ENCODE assay signal across 15 mouse cellular contexts in genomic region chr2:134077953-134078352, GRCm38 (mm10).
A peak's percentile ranks its signal among the peaks of the same experiment; 100 is the strongest.
DNase-seq lines count a peak whose midpoint lies in the region; ATAC-seq lines count a peak whose summit lies in the region.
"Had no signal": no experiment of that assay in that cellular context is flagged by ENCODE, and none has a peak within 500 bp of the region (broad histone marks: within the 10 kb centered on the region; RNA-seq: fewer than 3 reads in every experiment).

No protein-coding gene starts in this region.

- H3K4me2 ChIP-seq in limb, embryonic 11.5 days (ENCODE audit: low read depth, severe bottlenecking) = no peak overlapping the region
- H3K4me2 ChIP-seq: hindbrain, embryonic 14.5 days; lung, embryonic 15.5 days had no signal

- peak; percentile 64 for ATAC-seq in limb, embryonic 11.5 days (ENCODE audit: insufficient number of reproducible peaks, low FRiP score, low TSS enrichment, low read depth)
- ATAC-seq in megakaryocyte-erythroid progenitor cell, adult 5-6 weeks (replicated peaks; ENCODE audit: low FRiP score, low TSS enrichment, poor library complexity, severe bottlenecking) = no peak
- ATAC-seq in erythroid progenitor cell, adult 5-6 weeks (replicated peaks; ENCODE audit: low FRiP score, poor library complexity, severe bottlenecking) = no peak
- ATAC-seq: activated CD4-positive, CD25-positive, alpha-beta regulatory T cell, adult 4 months; CD4-positive, CD25-positive, alpha-beta regulatory T cell, adult 4 months had no signal

- H3K27ac ChIP-seq in limb, embryonic 11.5 days (replicated peaks; ENCODE audit: low read depth, low read length) = no peak overlapping the region
- H3K27ac ChIP-seq: hindbrain, embryonic 14.5 days; lung, embryonic 15.5 days; midbrain, embryonic 10.5 days had no signal

- H3K27me3 ChIP-seq in limb, embryonic 11.5 days (ENCODE audit: control insufficient read depth, insufficient read depth, low read length) = no peaks in the 10 kb centered on the region
- H3K27me3 ChIP-seq: lung, embryonic 15.5 days had no signal

- H3K9ac ChIP-seq in limb, embryonic 11.5 days (ENCODE audit: low read length) = no peak overlapping the region
- H3K9ac ChIP-seq: hindbrain, embryonic 14.5 days; lung, embryonic 15.5 days had no signal

- DNase-seq in right cerebral cortex, adult 18-20 months = peak; percentile 1
- DNase-seq in right cerebral cortex, postnatal 4 days = no peak
- DNase-seq in embryo, embryonic 11 days = peak; percentile 34
- peak; percentile 47 for DNase-seq in limb, embryonic 11.5 days (ENCODE audit: low spot score)
- DNase-seq in kidney, postnatal 4 days = no peak
- DNase-seq: cerebellum, adult 11-12 months; kidney, postnatal 25 days; thymus, adult 18-20 months had no signal

- H3K4me1 ChIP-seq in limb, embryonic 11.5 days (ENCODE audit: control insufficient read depth, insufficient read depth, low read length) = peaks cover 9% of the 10 kb centered on the region; the same call in 1 of the 2 replicates
- H3K4me1 ChIP-seq: lung, embryonic 15.5 days had no signal

- H3K4me3 ChIP-seq in limb, embryonic 11.5 days (ENCODE audit: low read depth, low read length) = no peak overlapping the region
- H3K4me3 ChIP-seq: lung, embryonic 15.5 days; midbrain, embryonic 10.5 days had no signal

- 14% methylated on average over 1 of the region's 1 CpGs for WGBS in limb, embryonic 11.5 days

- no peaks in the 10 kb centered on the region for H3K36me3 ChIP-seq in limb, embryonic 11.5 days (ENCODE audit: control insufficient read depth, insufficient read depth, low read length)
- H3K36me3 ChIP-seq: lung, embryonic 15.5 days; midbrain, embryonic 10.5 days had no signal

- no peaks in the 10 kb centered on the region for H3K9me3 ChIP-seq in limb, embryonic 11.5 days (ENCODE audit: control insufficient read depth, low read length)
- H3K9me3 ChIP-seq: lung, embryonic 15.5 days; midbrain, embryonic 10.5 days had no signal

Comparison
In these comparisons a context has a peak if more than half of its experiments do, and no peak if none do; other contexts are left out.
1. DNase-seq: peak in right cerebral cortex, adult 18-20 months (single experiment), embryo, embryonic 11 days (single experiment) and limb, embryonic 11.5 days (single experiment); none in right cerebral cortex, postnatal 4 days (single experiment) and kidney, postnatal 4 days (0 of 2).